Mouse (Mus musculus): ENCODE measurements around the gene Focad. TPM values are rescaled to one million over a fixed set of nuclear protein-coding genes. Genes with fewer than 3 reads are reported as not detected.

Focad gene
- total RNA-seq, 4 experiments from 2014 or later, result 28.8 to 31.9 (median 29.9) TPM

GRCm38 (mm10) chr4:88213895-88214294 is 119.5 kb downstream of the Focad start:
- peak; percentile 24 for DNase-seq

DNA sequence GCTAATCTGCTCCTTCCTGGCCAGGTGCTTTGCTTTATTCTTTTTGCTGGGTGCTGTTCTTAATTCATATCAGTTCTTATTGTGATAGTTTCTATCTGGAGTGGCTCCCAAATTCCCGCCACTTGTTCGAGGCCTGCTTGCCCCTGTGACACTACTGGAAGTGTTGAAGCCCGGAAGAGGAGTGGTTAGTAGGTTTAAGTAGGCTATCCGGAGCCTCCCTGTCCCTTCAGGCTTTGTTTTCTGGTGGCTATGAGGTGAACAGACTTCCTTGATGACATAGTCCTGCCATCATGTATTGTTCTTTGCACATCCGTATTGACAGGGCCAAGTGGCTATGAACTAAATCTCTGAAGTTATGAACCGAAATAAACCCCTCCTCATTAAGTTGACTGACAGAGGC is 123.9 kb downstream of the Focad start:
- no peak for DNase-seq

- DNase-seq, result no peak
These were observed 124.4 kb downstream of the Focad start for GRCm38 (mm10) chr4:88218797-88219196.

- DNase-seq, result no peak
These were observed 136.9 kb downstream of the Focad start for GRCm38 (mm10) chr4:88231375-88231774.

DNA sequence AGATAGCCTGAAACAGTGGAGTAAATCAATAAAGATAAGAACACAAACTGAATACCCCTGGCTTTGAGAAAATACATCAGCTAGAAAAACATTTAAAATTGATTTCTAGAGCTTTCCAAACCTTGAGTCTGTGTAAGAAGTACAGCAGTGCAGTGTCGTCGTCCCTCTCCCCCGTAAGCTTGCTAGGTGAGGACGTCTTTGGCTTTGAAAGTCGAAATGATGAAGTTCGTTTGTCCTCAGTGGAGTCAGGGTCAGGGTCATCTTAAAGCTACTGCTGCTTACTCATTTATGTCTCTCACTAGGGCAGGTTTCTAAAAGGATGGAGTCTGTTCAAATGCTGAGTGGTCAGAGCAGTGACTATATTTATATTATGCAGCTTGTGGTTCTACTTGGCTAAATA is 141.5 kb downstream of the Focad start:
- DNase-seq, result no peak

DNA sequence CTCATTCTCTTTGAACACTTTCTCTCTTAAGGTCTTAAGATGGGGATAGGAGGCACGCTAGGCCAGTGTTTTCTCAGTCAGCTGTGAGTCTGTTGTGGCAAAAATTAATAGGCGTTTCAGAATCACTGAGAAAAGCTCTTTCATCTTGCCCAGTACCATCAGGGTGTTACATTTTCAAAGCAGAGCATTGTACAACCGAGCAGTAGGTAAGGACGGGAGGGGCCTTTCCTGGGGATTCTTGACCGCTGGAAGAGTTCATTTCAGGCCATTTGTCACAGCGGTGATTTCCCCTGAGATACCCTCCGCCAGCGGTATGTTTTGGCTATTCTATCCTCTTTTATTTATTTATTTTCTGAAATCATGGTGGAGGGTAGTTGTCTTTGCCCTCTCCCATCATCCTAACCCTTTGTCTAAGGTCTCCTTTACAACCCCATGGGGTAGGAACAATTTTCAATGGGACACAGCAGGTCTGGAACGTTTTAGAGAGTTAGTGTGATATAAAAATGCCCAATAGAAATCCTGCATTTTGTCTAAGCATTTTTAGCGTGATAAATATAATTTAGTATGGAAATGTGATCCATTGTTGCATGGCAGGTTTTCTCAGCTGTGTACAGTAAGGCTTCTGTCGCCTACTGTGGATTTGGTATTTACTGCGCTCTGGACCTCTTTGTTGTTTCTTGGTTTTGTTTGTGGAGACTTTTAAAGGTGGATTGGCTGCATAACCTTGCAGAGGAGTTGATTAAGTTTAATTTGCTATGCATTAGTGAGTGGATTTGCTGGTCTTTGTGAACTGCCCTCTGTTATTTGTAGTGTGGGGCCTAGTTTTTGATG is 142.7 kb downstream of the Focad start:
- no peak for DNase-seq

- DNase-seq, result no peak
These were observed 143.9 kb downstream of the Focad start for GRCm38 (mm10) chr4:88238351-88238750.

DNA sequence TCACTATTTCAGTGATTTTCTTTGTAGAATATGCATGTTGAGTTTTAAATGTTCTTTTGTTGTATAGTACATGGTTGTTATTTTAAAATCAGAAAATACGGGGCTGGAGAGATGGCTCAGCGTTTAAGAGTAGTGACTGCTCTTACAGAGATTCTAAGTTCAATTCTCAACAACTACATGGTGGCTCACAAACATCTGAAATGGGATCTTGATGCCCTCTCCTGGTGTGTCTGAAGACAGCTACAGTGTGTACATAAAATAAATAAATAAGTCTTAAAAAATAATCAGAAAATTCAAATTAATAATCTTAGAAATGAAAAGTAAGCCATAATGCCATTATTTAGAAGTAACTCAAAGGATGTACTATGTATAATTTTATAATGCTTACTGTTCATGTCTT is 149.4 kb downstream of the Focad start:
- no peak for DNase-seq

DNA sequence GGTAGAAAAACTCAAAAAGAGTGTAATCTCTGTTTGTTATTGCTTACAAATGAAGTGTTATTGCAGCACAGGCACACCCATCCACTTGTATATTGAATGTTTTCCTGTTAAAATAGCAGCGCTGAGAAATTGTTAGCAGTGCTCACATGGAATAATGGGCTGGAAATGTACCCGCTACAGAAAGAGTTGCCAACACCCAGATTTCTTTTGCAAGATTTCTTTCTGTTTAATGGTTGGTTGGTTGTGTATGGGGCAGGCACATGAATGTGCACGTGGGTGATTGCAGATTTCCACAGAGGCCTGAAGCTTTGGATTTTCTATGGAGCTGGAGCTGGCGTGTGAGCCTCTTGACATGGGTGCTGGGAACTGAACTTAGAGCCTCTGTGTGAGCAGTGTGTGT is 151.1 kb downstream of the Focad start:
- no peak for DNase-seq

DNA sequence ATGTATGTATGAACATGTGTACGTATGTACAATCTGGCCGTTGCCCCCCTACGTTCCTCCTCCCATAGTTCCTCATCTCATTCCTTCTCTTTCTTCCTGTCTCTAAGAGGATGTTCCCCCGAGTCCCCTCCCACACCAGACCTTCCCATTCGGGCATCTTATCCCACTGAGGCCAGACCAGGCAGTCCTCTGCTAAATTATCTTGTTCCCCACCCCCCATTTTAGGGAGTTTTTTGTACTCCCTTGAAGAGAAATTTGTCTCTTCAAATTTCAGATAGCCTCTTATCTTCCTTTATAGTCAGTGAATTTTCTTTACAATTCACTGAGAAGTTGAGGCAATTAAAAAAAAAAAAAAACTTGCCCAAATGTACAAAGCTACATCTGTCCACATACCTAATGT is 166.9 kb downstream of the Focad start:
- no peak for DNase-seq

DNA sequence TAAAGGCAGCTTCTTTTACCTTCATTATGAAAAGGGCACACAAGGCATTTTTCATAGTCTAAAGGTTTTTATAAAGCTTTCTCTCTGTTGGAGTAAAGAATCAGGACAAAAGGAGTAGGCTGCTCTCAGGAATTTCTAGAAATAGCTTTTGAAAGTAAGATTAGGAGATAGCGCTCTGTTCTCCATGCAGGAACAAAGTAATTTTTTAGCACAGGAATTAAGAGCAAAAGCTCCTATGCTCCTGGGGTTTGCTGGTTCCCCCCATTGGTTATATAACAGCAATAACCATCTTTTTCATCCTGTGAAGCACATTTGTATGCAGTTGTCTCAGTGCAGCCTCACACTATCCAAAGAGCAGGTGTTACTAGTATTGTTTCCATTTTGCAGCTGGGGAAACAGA is 170.1 kb downstream of the Focad start:
- DNase-seq, result no peak

DNA sequence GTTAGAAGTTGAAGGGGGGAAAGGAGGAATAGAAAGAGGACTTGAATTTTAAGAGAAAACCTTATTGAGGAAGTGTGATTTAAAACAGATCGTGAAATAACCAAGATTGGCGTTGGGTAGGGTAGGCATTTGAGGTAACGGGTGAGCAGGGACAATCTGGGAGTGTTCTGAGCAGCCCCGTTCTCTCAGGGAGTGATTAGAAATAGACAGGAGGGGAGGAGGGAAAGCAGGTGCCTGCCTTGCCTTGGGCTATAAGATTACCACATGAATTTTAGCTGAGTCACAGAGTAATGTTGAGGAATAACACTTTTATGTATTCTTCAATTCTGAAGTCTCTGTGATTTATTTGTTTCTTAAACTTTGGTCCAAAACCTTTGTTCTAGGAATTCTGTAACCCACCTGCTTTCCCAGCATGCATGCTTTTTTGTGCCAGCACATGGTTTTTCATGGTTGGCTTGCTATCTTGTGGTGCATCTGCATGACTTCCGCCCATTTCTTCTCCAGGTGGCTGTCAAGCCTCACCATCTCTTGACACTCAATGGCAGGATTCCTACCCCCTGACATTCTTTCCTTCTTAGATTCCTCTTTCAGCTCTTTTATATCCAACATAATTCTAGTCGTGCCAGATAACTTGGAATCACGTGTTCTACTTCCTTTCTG is 176.1 kb downstream of the Focad start:
- no peak for DNase-seq

- no peak for DNase-seq
These were observed 181.2 kb downstream of the Focad start for GRCm38 (mm10) chr4:88275571-88276041.

DNA sequence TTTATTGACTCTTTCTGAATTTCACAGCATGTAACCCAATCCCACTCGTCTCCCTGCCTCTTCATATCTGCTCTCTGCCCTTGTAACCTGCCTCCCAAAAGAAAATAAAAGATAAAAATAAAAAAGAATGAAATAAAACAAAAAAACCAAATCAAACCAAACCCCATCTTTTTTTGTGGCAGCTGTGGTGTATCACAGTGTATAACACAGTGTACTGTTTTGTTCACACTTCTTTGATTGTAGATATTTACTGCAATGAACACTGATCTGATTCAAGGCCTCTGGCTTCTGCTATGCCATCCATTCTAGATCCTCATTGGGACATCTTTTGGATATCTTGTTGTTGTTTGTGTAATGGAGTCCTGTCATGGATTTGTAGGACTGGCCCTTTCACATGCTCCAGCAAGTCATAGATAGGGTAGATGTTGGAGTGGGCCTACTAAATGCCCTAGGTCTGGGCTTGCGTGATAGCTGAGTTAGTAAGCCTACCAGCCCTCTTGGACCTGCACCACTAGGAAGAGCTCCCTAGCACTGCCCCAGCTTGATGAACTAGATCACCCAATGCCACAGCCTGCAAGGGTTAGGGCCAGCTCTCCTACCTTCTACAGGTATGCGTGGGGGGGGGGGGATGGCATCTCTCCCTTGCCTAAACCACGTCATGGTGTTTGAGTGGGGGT is 181.8 kb downstream of the Focad start:
- no peak for DNase-seq

GRCm38 (mm10) chr4:88278524-88278923 is 184.1 kb downstream of the Focad start:
- no peak for DNase-seq

DNA sequence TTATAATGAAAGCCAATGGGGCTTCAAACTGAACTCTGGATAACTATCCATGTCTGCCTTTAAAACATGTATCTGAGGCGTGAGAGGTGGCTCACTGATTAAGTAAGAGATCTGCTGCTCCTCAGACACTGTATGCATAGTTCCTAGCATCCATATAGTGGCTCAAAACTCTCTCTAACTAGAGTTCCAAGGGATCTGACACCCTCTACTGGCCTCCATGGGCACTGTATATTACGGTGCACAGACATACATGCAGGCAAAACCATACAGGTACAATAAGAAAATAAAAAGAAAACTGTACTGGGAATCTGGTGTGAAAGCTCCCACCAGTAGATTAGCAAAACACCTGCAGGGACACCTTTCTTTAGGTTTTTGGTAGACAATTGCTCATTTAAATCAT is 186.1 kb downstream of the Focad start:
- no peak for DNase-seq

- no peak for DNase-seq
These were observed 201.1 kb downstream of the Focad start for GRCm38 (mm10) chr4:88295537-88295936.

DNA sequence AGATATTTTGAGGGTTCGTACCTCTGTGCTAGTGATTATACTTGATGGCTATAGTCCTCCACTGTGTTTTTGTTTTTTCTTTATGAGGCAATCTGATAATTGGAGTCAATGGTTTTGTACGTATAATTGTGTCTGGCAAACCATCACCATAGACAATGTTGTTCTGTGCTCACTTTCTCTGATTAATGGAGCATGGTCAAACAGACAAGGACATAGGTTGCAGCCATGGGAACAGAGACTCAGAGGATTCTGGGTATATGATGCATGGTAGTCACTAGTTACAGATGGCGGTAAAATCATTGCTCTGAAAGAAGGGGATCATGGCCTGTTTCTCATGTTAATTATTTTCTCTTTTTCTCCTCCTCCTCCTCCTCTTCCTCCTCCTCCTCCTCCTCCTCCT is 205.1 kb downstream of the Focad start:
- no peak for DNase-seq

- DNase-seq, result no peak
These were observed 206.6 kb downstream of the Focad start for GRCm38 (mm10) chr4:88300832-88301621.

- no peak for DNase-seq
These were observed 207.9 kb downstream of the Focad start for GRCm38 (mm10) chr4:88302291-88302690.

GRCm38 (mm10) chr4:88307691-88308090 is 213.3 kb downstream of the Focad start:
- no peak for DNase-seq

GRCm38 (mm10) chr4:88308342-88309116 is 214.1 kb downstream of the Focad start:
- DNase-seq, result no peak
